Mouse (Mus musculus) testis, adult 2 months (tissue): ENCODE results near the gene Lrmda.

Experiments
- CTCF ChIP-seq: fragments of 200-500 bp; IDR thresholded peaks from 2 replicates; pipeline ENCODE4 v1.5.1; 2012; ENCODE audit warnings: low read depth, mild to moderate bottlenecking, inconsistent platforms, low read length, moderate library complexity; ENCODE audit not compliant: control insufficient read depth, insufficient read depth, insufficient replicate concordance
- POLR2A ChIP-seq: fragments of 200-500 bp; IDR thresholded peaks from 2 replicates; pipeline ENCODE4 v1.6.1; 2012; ENCODE audit warnings: low read depth, mild to moderate bottlenecking, inconsistent platforms, low read length, moderate library complexity; ENCODE audit not compliant: control insufficient read depth

GRCm38 (mm10) chr14:22326218-22326964, 306.9 kb downstream of the Lrmda start:
- no peak for TF ChIP-seq CTCF
- TF ChIP-seq POLR2A: no peak
